Mouse (Mus musculus) cerebellum, postnatal 10 days (tissue): ENCODE measurements around the gene Efhd1.

Source experiments
- DNase-seq, 2 experiments: peaks; one replicate each; pipeline ENCODE4 v3.0.0; 2021; ENCODE audit warnings: mixed read lengths in 2 of 2

Efhd1 gene

DNA sequence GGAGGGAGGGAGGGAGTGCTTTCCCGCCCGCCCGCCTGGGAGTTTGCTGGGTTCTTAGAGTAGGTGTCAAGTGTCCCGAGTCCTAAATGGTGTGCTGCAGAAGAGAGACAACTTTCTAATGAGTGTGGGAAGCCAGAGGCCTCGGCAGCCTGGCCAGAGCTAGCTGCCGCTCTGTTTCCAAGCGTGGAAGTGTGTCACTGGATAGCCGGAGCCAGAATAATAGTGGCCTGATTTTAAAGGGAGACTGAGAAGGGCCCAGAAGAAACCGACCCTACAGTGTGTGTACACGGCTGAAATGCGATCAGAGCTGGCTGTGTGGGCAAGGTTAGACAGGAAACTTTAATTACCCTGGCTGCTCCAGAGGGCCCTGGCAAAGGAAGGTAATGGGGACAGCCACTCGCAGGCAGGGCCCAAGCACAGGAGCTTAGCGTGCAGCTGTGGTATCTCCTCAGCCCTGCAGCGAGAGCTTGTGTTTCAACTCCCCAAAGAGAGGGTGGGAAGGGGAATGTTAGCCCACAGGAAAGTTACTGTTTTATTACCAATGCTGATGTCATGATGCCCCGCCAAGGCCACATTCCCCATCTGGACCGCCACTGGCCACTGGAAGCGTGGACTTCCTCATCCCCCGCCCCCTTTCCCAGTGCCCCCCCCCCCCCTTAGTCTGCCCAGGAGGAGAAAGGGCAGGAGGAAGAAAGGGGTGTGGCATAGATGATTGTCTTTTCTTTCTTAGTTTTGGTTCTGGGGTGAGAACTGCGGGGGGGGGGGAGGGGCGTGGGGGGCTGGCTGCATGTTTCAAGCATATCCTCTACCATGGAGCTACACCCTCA is 6.7 kb downstream of the Efhd1 start:
- no peak for DNase-seq

DNA sequence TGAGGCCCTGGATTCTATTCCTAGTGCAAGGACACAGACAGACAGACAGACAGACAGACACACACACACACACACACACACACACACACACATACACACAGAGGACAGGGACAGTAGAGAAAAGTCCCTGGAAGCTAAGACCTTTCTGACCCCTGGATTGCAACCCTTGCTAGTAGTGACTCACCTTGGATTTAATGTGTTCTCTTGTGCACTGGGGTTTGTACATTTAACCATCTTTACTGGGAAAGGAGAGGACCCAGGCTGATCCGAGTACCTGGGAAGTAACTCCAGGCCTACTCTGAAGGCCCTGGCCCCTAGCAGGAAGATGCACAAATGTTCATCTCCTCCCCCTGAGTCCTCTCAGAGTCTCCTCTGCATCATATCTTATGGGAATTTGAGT is 7.4 kb downstream of the Efhd1 start:
- no peak for DNase-seq

DNA sequence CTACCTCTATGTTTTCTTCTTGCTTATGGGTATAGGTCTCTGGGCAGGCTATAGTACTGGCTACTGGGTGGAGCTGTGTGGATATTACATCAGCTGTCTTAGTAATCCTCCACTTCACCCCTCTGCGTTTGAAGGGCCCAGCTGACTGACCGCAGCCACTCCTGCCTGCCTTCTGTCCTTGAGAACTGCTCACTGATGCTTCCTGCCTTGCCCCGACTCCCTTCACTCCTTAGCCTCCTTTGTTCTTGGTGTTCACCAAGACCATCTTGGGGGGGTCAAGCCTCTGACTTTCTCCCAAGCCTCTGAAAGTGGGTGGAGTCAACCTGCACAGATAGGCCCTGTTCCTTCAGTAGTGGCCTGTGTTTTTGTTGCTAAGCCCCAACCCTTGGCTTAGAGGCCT is 8.3 kb downstream of the Efhd1 start:
- no peak for DNase-seq

DNA sequence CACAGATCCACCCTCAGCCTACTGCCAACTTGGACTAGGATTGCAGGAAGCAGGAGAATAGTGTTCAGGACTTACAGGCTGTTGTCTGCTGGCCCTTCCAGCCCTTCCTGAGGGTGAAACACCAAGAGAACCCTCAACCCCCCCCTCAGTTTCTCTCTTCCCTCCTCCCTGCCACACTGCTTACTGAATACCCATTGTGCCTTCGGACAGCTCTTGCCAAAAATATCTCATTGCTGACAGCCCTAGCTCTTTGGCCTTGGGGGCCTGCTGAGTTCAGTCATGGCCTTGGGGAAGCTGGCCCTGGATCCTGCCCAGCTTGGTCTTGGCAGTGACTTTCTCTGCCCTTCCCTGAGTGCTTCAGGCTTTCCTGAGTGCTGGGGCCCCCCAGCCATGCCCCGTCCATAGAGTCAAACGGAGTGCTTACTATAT is 9.4 kb downstream of the Efhd1 start:
- DNase-seq = peak; percentile 76 to 85

DNA sequence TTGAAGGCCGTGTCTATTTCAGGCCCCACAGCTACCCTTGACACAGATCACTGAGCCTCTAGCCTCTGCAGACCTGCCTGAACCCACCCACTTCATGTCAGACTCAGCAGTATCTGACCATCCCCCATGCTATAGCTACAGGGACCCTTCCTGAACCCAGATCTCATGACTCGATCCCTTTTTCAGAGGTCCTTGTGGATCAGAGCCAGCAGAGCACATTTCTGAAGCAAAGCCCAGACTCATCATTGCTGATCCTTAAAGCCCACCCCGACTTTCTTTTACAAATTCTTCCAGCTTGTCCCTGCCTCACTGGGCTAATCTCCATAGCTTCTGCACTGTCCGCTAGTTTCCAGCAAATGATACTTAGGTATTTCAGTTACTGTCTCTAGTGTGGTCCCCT is 10.0 kb downstream of the Efhd1 start:
- DNase-seq = peak; percentile 48 to 58

DNA sequence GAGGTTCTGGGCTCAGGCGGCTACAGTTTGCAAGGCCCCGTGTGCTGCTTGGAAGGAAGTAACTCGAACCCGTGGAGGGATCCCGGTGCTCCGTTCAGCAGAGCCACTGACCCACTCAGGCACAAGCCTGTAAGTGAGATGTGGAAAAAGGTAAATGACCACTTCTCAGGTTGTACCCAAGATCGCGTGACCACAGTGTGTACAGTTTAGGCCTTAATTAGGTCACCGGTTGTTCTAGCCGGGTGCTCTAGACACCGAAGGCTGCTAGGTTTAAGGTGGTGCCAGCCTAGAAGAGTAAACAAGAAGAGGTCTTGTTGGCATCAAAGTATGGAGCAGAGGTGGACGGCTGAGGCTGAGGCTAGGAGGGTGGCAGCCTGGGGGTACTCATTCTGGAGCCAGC is 11.0 kb downstream of the Efhd1 start:
- DNase-seq = no peak

DNA sequence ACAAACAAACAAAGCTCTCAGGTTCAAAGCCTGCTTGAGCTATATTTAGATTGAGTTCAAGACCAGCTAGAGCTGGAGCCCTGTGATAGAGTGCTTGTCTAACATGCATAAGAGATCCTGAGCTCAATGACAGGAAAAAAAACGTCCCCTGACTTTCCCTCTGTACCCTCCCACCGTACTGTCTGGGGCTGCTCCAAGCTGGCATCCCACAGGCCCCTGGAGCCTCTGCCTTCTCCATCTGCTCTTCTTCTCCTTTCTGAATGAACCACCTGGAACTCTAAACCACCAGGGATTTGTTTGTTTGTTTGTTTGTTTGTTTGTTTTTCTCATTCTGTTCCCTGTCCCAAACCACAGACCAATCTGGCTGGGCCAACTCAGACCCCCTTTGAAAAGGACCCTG is 11.9 kb downstream of the Efhd1 start:
- peak; percentile 62 to 72 for DNase-seq

DNA sequence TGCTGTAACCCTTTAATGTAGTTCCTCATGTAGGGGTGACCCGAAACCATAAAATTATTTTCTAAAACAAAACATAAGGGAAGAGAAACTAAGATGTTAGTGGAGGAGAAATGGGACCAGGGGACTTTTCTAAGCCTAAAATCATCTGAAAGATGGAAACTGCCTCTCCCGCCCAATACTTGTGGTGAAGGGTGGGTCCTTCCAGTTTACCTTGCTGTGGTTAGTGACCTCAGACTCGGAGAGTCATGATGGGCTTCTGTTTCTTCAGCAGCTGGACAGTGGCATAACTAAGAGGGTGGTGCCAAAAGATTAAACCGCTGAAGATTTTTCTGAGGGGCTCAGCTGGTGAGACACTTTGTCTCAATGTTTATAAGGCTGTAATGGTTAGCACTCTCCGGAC is 16.1 kb downstream of the Efhd1 start:
- DNase-seq = no peak

DNA sequence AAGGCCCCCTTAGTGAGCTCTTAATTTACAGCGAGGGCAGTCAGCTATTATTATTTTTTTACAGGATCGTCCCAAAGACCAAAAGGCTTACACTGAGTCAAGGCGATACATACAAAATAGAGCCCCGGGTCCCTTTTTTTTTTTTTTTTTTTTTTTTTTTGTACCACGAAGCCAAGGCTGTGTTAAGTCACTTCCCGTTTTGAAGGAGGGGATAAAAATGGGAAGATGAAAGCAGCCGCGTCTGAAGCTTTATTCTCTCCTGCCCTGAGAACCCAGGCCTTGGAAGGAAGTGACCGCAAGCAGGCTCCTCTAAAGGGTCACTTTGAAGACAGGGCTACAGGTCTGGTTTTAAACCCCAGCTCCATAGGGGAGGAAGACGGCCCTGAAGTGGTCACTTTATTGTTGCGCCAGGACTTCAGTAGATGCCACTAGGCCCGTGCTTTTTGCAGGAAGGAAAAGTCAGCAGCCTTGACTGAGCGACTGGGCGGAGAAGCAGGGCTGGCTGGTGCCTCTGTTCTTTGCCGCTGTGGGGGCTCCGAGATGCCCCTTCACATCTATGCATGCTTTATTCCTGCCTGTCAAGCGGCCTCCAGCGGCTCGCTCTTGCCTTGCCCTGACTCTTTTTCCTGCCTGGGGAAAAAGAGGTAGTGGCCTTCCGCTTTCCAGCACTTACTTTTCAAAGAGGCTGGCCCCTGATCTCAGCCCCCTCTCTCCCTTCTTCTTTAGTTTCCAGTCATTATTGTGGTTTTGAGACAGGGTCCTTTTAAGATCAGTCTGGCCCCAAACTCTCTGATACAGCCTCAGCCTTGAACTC is 17.6 kb downstream of the Efhd1 start:
- no peak for DNase-seq

DNA sequence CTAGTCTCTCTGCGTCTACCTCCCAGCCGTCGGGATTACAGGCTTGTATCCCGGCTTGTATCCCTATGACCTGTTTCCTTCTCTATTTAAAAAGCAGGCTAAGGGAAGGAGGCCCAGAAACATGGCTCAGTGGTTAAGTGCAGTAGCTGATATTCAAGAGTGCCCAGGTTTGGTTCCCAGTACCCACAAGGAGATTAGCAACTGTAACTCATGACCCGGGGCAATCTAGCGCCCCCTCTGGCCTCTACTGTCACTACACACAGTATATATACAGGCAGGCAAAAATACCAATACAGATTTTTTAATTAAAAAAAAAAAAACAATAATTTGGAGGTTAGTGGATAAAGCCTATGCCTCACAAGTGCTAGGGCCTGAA is 18.2 kb downstream of the Efhd1 start:
- no peak for DNase-seq

DNA sequence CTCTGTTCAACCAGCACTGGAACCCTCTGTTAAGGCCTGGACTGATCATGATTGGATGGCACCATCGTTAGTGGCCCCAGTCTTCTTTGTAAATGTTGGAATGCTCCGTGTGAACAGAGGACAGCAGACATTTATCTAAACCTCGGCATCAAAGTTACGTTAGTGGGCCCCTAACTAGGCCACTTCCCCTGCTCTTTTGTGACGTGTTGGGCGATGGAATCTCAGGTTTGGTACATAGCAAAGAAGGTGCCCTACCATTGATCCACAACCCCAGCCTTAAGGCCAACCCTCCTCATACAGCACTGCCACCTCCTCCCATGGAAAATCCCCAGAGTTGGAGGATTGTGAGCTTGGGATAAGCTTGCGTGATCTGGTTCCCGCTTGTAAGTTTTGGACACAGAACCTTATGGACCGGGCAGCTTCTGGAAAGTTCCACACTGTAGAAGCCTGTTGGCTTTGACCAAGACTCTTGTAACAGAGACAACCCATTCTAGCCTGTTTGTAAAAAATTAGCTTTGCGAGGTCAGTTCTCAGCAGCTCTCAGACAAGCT is 19.3 kb downstream of the Efhd1 start:
- DNase-seq = no peak

DNA sequence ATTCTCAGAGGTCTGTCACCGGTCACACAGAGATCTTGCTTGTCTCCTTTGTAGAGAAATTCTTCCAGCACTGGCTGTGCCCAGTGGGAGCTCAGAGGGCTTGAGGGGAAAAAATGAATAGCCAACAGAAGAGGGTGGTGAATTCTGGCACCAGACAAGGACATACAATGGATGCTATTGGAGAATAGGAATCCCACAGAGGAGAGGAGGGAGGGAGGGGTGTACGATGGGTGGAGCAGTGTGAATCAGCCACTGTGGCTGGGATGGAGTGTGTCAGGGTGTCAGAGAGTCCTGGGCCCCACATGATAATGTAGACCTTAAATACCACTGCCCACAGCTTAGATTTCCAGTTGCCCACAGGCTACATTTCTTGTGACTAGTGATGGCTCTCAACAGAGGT is 22.9 kb downstream of the Efhd1 start:
- DNase-seq = no peak

DNA sequence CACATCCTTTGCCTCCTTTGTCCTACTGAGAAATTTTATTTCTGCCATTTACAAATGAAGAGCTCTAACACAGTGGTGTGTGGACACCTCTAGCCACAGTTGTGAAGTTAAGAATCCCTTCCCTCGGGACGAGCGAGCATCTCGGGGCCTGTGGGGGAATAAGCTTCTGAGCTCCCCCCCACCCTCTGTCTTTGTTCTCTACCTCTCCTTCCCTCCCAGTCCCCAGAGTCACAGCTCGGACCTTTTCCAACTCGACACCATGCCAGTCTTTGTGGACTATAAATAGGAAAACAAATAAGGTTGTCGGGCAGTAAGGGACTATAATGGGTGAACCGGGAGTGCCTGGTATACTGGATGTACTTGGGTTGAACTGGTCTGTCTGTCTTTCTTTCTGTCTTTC is 27.3 kb downstream of the Efhd1 start:
- peak; percentile 38 to 49 for DNase-seq

DNA sequence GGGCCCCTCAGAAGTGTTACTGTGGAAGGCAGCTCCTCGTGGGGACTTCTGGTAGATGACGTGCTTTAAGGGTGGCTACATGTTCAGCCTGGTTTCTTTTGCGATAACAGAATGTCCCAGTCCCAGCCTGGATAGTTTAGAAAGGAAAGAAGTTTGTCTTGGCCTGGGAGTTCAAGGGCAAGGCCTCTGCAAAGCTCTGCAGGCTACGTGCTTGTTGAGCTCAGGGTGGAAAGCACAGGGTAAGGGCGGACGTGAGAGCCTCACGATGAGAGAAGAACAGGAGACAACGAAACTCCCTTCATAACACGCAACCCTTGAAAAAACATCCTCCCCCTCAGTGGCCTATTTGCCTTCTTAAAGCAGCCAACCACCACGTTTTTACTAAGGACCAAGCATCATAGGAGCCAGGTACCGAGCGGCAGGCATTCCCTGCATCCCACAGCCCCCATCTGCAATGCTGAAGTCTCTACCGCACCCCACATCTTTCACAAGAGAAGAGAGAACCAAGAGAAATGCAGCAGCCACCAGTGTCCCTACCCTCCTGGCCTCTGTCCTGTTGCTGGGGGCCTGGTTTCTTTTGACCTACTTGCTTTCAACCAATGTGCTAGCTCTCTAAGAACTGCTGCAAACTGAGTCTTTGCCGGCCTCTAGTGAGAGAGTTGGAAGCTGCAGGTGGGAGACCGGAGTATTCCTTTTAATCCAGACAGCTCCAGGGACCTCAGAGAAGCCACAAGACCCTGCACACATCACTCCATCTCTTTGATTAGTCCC is 28.4 kb downstream of the Efhd1 start:
- peak; percentile 76 to 78 for DNase-seq

DNA sequence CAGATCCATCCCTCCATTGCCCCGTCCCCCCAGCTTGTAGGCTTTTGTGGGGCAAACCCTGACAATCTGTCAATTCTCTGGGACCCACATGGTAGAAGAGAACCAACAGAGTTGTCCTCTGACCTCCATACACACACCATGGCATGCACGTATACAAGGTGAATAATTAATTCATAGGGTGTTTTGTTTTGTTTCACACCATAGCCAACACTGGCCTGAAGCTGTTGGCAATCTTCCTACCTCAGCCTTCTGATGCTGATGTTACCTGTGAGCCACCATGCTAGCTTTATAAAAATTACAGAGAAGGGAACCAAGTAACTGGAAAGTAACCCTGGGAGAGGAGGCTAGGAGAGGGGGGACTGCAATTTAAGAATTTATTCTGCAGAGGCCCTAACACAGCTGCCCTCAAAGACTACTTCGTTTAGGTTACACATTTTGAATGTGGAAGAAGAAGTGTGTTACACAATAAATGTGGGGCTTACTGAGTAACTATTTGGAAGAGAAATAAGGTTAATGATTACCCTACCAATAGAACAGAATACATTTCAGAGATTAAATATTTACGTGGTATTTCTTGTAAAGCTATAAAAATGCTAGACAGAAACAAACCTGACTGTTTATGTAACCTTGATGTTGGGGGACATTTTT is 30.0 kb downstream of the Efhd1 start:
- no peak for DNase-seq

DNA sequence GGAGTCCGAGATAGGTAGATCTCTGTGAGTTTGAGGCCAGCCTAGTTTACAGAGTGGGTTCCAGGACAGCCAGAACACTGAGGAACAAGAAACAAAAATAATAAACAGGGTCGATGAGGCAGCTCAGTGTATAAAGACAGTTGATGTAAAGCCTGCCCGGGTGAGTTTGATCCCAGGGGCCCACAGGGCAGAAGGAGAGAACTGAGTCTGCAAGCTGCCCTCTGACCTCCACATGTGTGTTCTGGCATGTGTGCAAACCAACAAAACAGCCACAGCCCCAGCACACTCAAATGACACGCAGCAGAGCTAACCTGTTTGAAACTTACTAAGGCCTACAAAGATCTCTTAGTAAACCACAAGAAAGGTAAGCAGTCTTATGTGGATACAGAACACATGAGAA is 30.8 kb downstream of the Efhd1 start:
- no peak for DNase-seq

DNA sequence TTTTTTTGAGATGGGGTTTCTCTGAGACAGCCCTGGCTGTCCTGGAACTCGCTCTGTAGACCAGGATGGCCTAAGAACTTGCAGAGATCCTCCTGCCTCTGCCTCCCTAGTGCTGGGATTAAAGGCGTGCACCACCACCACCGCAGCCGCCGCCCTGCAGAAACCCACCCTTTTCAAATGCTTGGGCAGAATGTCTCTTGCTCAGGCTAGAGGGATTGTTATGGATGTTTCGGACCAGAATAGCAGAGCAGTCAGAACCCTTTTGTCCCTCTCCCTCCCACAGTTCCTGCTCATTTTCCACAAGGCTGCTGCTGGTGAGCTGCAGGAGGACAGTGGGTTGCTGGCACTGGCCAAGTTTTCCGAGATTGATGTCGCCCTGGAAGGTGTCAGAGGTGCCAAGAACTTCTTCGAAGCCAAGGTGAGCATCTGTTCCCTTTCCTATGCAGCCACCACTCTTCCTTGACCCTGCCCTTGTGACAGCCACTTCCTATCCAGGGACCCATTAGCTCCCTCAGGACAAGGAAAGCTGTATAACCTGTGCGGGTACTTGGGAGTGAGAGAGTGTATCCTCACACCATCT is 33.3 kb downstream of the Efhd1 start:
- peak; percentile 72 to 84 for DNase-seq

DNA sequence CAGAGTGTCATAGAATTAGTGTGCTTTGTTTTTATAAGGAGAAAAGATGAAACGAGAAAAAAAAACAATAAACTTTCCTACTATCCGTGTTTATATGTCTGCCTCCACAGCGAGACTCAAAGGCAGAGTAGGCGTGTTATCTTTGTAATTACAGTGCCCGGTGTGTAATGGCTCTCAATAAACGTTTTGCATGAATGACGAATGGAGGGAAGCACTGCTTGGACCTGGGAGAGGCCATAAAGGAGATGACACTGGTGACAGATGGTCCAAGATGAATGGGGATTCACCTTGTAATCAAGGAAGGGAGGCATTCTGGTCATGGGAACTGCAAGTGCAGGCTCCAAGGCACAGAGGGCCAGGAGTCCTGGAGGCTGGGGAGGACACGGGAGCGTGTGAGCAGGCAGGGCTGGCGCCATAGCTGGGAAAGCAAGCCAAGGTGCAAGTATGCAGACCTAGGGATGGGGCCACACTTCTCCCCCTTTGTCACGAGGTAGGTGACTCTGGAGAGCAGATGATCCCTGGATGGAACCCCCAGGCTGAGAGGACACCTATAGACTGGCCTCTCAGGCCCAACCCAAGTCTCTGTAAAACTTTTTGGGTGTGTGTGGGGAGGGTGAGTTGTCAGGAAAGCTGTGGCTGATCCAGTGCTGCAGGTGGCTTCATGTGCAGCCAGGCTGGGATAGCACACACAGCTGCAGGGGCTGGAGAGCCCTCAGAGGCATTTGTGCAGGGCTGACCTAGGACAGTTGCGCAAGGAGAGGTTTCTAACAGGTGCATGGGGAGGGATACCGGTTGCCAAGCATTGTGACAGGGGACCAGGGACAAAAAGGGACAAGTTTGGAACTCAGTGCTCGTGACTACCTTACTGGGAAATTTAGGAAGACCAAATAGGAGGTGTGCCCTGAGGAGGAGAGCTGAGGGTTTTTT is 36.5 kb downstream of the Efhd1 start:
- peak; percentile 27 to 54 for DNase-seq

DNA sequence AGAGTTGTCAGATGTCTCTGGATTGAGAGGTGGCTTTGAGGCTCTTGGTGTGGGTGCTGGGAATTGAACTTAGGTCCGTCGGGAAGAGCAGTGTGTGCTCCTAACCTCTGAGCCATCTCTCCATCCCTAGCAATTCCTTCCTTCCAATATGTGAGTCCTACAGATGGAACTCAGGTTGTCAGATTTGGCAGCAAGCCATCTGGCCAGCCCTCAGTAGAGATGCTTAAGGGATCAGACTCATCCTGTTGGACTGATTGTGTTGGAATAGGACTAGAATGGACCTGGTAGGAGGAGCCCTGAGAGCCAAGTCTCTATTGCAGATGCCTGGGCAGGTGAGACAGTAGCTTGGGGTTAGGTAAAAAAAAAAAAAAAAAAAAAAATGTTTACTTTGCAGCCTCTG is 37.8 kb downstream of the Efhd1 start:
- peak; percentile 90 to 91 for DNase-seq

DNA sequence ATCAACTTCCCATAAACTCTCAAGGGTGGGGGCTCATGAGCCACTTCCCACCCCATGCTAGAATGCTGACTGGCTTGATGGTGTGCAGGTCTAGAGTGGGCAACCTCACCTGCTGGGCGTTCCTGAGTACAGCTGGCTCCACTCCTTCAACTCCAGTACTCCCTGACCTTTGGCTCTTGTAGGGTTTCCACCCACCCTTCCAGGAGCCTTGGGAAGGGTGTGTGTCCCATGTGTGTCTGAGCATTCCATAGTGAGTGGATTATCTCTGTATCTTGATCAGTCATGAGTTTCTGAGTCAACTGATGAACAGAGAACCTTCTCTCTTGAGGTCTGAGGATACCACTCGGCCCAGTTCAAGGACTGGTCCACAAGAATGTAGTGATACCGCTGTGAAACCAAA is 44.8 kb downstream of the Efhd1 start:
- no peak for DNase-seq

DNA sequence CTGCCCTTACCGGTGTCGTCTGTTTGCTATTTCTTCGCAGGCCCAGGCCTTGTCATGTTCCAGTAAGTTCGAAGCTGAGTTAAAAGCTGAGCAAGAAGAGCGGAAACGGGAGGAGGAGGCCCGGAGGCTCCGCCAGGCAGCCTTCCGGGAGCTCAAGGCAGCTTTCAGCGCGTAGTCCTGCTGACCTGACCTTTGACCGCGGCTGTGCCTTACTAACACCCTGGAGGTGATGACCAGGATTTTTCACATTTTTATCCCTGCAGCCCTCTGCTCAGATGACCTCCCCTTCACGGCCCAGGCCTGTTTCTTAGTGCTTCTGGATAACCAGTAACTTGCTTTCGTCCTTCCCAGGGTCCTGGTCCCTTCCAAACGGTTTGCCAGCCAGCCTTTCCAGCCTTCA is 45.5 kb downstream of the Efhd1 start:
- DNase-seq = no peak
